Mouse (Mus musculus) embryonic fibroblast, embryonic 13.5 days (primary cell): ENCODE results near the gene Ublcp1. TPM values are rescaled to one million over a fixed set of nuclear protein-coding genes. Genes with fewer than 3 reads are reported as not detected.
"Not testable (repeated sequence)": the region's sequence is repeated elsewhere in the genome, so short reads cannot be mapped to it uniquely, and the experiment has no call there.

ENCODE experiments used
- H3K27ac ChIP-seq: 2 replicates; pipeline ENCODE4 v1.5.1; 2012; ENCODE audit warnings: low read length, control low read depth, inconsistent platforms; ENCODE audit not compliant: insufficient read depth
- H3K4me1 ChIP-seq: 2 replicates; pipeline ENCODE4 v1.6.1; 2011; ENCODE audit warnings: low read length; ENCODE audit not compliant: control insufficient read depth, insufficient read depth
- H3K4me3 ChIP-seq: 2 replicates; pipeline ENCODE4 v1.5.1; 2011; ENCODE audit warnings: mild to moderate bottlenecking, control low read depth, low read length; ENCODE audit not compliant: insufficient read depth
- CTCF ChIP-seq: IDR thresholded peaks from 2 replicates; pipeline ENCODE4 v1.5.1; 2011; ENCODE audit warnings: mild to moderate bottlenecking, control low read depth, low read length, moderate library complexity, borderline replicate concordance; ENCODE audit not compliant: insufficient read depth
- POLR2A ChIP-seq: IDR thresholded peaks from 2 replicates; pipeline ENCODE4 v1.6.1; 2011; ENCODE audit warnings: low read depth, mild to moderate bottlenecking, control low read depth, low read length, moderate library complexity
- polyA plus RNA-seq: library from polyadenylated mRNA; stranded (reverse); fragments of >200 nt; gene quantifications from 2 replicates; pipeline ENCODE4 v1.2.4, GENCODE M21; 2011; ENCODE audit warnings: low read depth; ENCODE audit not compliant: missing spikeins, insufficient read length

Ublcp1 gene
- polyA plus RNA-seq, 1 experiment = 75.4 TPM

DNA sequence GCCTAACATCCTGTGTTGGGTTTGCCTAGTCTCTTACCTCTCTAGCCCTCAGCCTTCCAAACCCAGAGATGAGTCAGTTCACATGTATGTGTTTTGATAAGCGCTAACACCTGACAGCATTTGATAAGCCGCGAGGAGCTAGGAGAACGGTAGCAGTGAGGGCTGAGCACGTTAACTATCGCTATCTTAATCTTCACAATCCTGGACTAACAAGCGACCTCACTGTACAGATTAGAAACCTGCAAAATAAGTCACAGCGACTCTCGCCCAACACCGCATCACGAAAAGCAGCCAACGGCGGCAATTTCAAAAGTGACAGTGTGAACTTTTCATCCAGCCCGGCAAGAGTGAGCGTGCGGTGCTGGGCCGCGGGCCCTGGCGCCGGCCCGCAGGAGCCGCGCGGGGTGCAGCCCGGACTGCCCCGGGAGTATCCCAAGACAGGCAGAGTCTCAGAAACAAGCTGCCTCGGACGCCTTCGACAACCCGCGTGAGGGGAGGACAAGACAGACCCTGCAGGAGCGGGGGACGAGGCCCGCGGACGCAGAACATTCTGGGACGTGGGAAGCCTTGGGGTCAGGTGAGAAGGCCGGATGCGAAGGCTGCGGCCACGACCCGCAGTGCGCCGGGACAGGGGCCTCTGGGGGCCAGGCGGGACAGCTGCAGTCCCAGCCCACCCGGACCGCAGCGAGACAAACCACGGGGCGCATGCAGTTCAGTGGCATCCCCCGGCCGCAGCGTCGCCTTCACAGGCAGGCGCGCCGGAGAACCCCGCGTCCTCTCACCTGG is 459 bp downstream of the Ublcp1 start:
- peak overlapping the region; percentile 80 for H3K4me3 ChIP-seq
- no peak overlapping the region for H3K27ac ChIP-seq
- no peak for TF ChIP-seq POLR2A
- no peak for TF ChIP-seq CTCF
- H3K4me1 ChIP-seq = peaks cover 5% of the 10 kb centered on the region

- H3K27ac ChIP-seq = no peak overlapping the region
- H3K4me1 ChIP-seq = peaks cover 5% of the 10 kb centered on the region
- no peak for TF ChIP-seq POLR2A
- no peak for TF ChIP-seq CTCF
Measured at GRCm38 (mm10) chr11:44468306-44468790, 1.9 kb downstream of the Ublcp1 start.

DNA sequence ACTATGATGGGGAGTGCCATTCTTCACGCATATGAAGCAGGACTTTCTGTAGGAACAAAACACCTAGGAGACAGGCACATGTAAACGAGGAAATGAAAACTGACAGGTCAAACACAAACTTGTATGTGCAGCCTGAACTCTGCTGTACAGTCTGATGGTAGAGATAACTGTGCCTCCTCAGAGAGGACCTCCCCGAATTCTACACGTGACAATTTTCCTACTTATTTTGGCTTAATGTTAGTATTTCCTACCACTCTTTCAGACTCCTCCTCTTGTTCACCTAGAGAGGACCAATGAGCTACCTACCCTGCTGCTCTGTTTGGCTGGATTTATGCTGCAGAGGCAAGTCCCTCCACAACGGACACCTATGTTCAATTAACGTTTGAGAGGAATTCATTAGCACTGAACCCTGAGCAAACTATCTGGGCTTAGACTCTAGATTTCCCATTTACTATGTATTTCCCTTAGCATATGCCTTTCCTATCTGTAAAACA is 3.3 kb downstream of the Ublcp1 start:
- no peak overlapping the region for H3K4me3 ChIP-seq
- peaks cover 5% of the 10 kb centered on the region for H3K4me1 ChIP-seq
- no peak overlapping the region for H3K27ac ChIP-seq
- no peak for TF ChIP-seq CTCF
- TF ChIP-seq POLR2A = no peak

More at GRCm38 (mm10) chr11:44468306-44468790, 1.9 kb downstream of the Ublcp1 start:
- H3K4me3 ChIP-seq = no peak overlapping the region

GRCm38 (mm10) chr11:44461493-44461892 is 8.8 kb downstream of the Ublcp1 start:
- H3K4me1 ChIP-seq = no peaks in the 10 kb centered on the region
- TF ChIP-seq CTCF (no peak), POLR2A (no peak)
- H3K4me3 ChIP-seq = no peak overlapping the region
- no peak overlapping the region for H3K27ac ChIP-seq

GRCm38 (mm10) chr11:44453423-44453822 is 16.9 kb downstream of the Ublcp1 start:
- Histone ChIP-seq H3K4me3 (no peak overlapping the region), H3K4me1 (no peaks in the 10 kb centered on the region), H3K27ac (no peak overlapping the region)
- TF ChIP-seq POLR2A (no peak), CTCF (no peak)

DNA sequence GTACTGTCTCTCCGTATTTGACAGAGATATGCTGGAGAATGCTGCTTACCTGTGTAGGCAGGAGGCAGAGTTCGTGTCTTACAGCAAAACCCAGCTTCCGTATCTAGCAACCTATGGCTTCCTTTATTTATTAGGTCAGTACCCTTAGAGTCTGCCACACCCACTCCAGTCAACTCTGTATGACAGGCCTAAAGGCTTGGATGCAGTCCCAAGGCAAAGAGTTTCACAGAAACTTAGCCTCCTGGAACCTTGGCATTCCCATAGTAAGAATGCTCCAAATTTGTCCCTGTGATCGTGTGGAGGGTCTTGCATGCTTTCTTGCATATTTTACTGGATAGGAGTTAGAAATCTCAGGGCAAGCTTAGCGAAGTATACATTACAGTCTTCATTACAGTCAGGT is 18.3 kb downstream of the Ublcp1 start:
- not testable (repeated sequence) for H3K27ac ChIP-seq, H3K4me1 ChIP-seq, H3K4me3 ChIP-seq

GRCm38 (mm10) chr11:44451046-44451445 is 19.3 kb downstream of the Ublcp1 start:
- Histone ChIP-seq H3K4me1 (no peaks in the 10 kb centered on the region), H3K27ac (no peak overlapping the region), H3K4me3 (no peak overlapping the region)
- TF ChIP-seq CTCF (no peak), POLR2A (no peak)

DNA sequence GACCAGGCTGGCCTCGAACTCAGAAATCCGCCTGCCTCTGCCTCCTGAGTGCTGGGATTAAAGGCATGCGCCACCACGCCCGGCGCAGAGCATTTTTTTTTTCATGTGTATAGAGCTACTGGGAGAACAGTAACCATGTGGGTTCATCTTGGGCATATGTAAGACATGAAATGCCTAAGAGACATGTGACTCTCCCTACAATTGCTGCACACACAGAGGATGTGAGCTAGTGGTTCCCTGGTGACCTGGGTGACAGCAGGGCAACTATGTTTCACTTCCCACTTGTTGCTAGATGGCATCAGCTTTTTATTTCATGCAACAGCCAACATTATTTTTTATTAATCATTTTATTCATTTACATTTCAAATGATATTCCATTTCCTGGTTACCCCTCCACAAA is 32.5 kb downstream of the Ublcp1 start:
- no peak overlapping the region for H3K27ac ChIP-seq
- H3K4me3 ChIP-seq = no peak overlapping the region
- no peaks in the 10 kb centered on the region for H3K4me1 ChIP-seq
- no peak for TF ChIP-seq CTCF
- TF ChIP-seq POLR2A = no peak

GRCm38 (mm10) chr11:44430036-44430435 is 40.3 kb downstream of the Ublcp1 start:
- H3K4me1 ChIP-seq = peaks cover 9% of the 10 kb centered on the region
- TF ChIP-seq CTCF (no peak), POLR2A (no peak)
- H3K4me3 ChIP-seq = no peak overlapping the region
- H3K27ac ChIP-seq = no peak overlapping the region

DNA sequence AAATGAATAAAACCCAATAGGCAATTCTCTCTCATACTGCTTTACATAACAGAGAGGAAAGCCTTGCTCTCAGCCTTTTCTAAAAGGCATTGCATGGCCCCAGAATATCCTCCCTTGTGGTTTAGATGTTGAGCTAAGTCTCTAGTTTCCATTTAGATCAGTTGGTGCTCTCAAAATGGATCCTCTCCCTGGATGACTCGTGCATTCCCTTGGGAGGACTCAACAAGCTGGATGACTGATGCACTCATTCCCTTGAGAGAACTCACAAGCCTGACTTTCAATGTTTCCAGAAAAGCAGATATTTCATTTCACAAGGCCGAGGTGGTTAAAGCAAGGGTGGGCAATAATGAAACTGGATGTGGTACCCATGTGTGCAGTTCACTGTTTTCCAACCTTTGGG is 42.3 kb downstream of the Ublcp1 start:
- peaks cover 9% of the 10 kb centered on the region for H3K4me1 ChIP-seq
- no peak overlapping the region for H3K4me3 ChIP-seq
- TF ChIP-seq CTCF (no peak), POLR2A (no peak)
- no peak overlapping the region for H3K27ac ChIP-seq

GRCm38 (mm10) chr11:44425626-44426025 is 44.7 kb downstream of the Ublcp1 start:
- Histone ChIP-seq H3K27ac (no peak overlapping the region), H3K4me1 (peaks cover 9% of the 10 kb centered on the region), H3K4me3 (no peak overlapping the region)
- TF ChIP-seq CTCF (no peak), POLR2A (no peak)
